Mouse (Mus musculus): ENCODE measurements around the gene Hao2. TPM values are rescaled to one million over a fixed set of nuclear protein-coding genes. Genes with fewer than 3 reads are reported as not detected.
A peak's percentile ranks its signal among the peaks of the same experiment; 100 is the strongest.

The Hao2 gene
- not detected for total RNA-seq (2021)

DNA sequence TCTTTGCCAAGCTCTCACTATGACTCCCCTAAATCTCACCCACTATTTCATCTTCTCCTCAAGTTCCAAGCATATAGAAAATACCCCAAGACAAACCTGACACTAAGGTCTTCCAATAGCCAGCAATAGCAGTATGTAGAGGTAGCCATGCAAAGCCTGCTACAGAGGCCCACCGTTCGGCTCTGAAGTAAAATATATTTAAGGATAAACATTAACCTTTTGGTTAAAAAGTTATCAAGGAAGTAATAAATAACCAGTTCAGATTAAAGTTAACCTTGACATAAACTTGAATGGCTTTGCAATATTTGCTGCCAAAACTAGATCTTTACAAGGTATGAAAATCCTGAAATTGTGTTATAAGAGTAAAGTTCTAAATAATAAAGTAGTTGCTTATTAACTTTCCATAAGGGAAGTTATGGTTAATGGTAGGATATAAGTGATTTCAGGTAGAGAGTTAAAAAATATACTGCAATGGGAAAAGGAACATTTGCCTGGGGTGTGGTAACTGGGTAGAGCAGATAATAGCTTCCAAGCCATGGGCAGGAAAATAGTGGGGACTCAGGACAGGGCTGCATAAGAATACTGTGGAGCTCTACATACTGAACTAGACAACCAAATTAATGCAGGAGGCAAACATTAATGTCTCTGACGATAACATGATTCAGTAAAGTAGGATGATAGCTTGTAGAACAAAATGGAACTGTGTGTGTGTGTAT, at the start of gene Hao2:
Hao2 (minus strand) TSS at position 183 of the 716 bp plus-strand sequence.
- DNase-seq = no peak

DNA sequence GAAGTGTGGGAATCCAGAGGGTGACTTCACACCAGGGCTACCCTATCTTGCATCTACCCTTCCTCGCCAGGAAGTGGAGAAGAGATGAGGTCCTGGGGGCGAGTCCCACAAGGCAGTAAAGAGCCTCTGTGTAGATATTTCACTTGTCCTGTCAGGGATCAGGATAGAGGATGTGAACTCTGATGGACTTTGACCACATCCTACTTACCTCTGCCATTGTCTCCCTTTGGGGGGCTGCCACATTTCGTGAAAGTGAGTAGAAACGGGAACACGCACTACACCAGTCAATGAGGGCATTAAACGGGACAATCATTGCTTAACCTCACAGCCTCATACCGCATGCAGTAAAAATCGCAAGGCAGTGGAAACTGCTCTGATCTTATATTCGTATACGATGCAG, 48.6 kb upstream of the Hao2 start:
- DNase-seq = no peak

DNA sequence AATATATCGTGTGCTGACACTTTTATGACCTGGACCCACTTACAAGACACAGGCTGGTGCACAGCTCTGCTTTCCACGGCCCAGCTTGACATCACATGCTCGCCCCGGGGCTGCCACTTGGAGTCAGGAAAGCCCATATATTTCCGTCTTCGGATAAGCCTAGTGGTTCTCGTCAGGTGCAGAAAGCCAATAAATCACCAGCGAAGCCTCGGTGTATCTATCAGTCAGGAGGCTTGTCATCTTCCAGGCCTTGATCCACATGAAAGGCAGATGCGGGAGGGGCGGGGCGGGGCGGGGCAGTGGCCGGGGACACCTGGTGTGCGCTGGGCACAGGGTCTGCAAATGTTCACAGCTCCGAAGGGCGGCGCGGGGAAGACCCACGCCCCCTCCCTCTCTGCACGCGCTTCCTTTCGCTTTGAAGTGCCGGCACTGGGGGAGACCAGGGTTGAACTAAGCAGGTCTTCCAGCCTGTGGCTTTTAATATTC, 48.1 kb upstream of the Hao2 start:
- DNase-seq = no peak

DNA sequence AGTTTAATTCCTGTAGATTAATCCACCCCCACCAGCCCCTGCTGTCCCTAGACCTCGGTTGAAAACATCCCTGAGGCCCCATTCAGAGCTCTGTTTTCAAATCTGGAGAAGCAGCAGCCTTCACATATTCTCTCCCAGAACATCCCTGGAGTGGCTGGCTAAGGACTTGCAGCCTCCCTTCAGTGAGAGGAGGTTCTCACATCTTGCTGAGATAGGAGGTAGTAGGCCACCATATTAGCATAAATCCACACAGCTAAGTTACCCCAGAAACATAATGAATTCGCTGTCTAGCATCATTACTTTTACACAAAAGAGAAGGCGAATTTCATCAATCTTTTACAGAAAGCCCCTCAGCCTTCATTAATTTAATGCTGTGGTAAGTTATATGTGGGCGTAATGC, 47.2 kb upstream of the Hao2 start:
- DNase-seq = no peak

DNA sequence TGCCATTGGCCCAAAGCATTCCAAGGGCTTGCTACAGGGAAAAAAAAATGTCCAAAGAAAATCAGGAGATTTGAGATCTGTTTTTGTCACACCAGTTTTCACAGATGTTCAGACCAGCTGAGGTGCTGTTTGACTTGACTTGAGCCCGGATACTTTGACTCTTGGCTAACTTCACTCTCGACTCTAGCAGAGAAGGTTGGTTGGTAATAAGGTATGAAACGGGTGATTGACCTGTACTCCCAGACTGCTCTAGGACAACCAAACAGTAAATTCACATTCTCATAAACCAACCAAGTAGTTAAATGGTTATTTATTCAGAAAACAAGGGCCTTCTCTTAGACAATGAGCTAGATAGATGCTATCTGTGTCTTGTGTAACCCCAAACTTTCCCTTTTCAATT, 43.4 kb upstream of the Hao2 start:
- DNase-seq = no peak

DNA sequence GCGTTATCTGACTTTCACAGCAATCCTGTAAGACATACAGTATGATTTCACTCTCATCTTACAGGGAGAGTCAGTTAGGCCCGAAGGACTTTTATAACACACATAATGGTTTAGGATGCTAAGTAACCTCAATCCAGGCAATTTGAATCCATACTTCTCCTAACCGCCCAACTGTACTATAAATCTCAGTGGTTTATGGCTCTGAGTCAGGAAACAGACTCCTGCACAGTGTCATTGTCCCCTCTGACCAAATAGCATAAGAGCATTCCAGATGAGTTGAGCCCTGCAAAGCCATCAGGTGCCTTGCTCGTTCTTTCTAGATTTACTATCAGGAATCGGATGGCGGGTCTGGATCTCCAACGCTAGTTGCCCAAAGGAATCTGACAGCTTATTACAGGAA, 41.6 kb upstream of the Hao2 start:
- no peak for DNase-seq

DNA sequence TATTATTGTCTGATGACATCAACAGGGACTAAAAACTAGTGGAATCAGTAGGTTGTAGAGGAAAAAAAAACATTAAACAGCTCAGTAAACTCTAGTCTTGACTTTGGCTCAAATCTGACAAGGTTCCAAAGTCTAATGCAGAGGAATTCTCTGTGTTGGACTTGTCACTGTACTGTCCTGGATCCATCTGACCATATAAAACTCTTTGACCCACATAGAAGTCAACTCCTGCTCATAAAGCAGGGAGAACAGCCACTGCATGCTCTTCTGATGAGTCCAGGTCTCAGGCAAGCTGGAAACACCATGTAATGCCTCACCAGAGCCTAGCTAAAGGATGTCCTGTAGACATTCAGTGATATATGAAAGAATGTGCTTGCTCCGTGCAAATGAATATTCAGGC, 41.0 kb upstream of the Hao2 start:
- DNase-seq = no peak

DNA sequence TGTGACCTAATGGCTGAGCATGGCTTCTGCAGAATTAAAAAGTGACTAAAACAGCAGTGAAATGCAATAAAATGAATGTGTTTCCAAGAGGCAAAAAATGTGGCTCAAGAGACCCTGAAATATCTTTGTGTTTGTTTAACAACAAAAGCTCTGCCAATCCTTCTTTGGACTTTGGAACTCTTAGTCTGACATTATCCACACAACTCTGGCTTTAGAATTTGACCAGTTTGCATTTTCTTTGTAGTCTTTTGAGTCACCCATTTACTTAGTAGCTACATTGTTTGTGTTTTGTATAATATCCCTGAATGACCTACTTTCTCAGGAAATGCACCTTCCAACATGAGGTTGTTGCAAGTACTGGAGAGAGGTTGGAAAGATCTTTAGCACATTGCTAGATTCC, 39.4 kb upstream of the Hao2 start:
- no peak for DNase-seq

DNA sequence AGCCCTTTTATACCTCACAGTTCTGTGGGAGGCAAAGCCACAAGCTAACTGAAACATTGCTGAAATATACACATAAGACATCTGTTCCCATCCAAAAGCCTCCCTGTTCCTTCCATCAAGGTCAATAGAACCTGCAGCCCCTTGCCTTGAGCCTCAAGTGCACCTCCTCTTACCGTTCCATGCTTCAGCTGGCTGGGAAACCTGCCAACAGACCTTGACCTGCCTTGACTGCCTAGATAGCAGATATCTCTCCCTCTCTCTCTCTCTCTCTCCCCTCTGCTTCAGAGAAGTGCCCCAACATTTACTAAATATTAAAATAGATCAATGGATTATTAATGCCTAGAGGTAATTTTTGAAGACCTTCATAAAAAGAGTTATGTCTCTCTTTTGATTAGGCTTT, 38.8 kb upstream of the Hao2 start:
- no peak for DNase-seq

DNA sequence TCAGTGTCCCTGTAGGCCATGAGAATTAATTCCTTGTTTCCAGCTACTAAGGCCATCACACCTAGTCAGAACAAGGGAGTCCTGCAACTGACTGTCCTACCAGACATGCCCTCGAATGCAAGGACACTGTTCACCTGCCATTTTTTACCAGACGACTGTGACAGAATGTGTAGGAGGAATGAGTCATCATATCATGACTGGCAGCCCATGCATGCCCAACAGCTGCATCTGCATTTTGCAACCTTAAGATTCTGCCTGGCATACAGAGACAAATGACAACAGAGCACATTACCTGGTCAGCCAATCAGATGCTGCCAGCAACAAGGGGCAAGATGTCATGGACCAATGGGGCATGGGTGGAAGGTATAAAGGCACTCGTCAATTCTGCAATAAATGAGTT, 27.4 kb upstream of the Hao2 start:
- no peak for DNase-seq

DNA sequence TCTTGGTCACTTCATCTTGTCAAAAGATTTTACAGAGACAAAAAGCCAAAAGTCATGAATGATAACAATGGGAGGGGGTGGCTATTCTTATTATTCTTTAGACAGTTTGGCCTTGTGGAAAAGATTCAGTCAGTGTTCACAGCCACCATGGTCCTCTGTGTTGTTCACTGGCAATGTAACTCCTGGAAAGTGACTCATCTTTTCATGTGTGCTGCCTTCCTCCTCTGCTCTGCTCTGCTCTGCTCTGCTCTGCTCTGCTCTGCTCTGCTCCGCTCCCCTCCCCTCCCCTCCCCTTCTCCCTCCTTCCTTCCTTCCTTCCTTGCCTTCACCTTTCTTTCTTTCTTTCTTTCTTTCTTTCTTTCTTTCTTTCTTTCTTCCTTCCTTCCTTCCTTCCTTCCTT, 24.2 kb upstream of the Hao2 start:
- no peak for DNase-seq

DNA sequence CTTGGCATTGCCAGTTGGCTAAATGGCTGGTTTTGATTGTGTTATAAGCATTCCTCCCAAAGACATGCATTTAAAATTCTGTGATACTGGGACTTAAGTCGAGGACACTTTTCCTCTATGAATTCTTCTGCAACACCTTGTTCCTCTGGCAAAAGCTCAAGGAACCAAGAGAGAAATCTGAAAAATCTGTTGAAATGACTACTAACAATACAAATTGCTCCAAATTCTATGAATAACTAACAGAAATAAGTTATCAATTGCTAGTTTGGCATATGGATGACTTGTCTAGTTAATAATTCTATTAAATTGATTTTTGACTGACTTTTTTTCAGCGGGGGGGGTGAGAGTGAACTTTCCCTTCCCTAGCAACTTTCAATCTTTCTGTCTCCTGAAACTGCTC, 23.8 kb upstream of the Hao2 start:
- DNase-seq = no peak

DNA sequence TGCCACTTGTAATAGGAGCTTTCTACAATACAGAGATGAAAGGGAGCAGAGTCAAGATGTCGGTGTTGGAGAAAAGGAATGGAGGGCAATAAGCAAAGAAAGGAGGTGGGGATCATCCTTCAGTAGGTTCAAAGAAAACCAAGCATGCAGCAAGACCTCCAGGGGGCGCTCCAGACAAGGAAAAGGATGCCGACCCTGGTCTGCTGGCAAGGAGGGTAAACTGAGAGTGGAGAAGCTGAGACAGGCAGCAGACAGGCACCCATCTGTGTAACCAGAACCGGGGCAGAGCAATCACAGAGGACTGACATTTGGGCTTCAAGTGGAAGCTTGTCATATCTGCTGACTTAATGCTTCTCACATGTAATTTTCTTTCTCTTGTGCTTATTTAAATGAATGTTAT, 22.6 kb upstream of the Hao2 start:
- DNase-seq = peak; percentile 69

DNA sequence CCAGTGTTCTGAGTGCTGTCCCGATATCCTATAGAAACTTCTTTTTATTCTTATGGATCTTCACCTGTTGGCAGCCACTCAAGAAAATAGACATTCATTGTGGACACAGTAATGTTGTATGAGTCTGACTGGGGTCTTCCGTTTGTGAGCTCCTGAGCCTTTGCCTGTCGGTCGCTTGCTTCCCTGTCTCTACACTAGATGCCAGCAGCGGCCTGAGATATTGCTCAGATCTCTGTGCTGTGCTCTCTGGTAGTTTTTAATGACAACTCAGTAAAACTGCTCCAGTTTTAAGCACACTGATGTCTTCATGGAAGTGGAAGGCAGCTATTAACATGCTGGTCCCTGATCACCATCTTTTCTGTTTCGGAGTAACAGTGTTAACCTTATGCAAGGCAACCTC, 20.6 kb upstream of the Hao2 start:
- DNase-seq = no peak

DNA sequence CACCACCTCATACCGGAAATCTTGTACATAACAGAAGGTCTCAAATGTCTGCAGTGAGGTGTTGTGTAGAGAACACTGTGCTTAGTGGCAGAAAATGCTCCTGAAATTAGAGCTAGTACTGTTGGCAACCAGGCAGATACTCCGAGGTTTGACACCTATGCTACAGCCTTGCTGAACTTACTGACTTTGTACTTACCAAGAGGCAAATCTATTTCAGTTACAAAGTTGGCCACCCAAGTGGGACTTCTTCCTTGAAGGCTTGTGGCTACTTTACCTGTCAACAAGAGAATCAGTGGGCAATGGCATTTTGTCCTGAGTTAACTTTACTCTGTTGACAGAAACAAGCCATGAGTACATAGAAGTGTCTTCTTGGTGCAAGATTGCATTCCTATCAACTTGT, 4.6 kb upstream of the Hao2 start:
- no peak for DNase-seq

DNA sequence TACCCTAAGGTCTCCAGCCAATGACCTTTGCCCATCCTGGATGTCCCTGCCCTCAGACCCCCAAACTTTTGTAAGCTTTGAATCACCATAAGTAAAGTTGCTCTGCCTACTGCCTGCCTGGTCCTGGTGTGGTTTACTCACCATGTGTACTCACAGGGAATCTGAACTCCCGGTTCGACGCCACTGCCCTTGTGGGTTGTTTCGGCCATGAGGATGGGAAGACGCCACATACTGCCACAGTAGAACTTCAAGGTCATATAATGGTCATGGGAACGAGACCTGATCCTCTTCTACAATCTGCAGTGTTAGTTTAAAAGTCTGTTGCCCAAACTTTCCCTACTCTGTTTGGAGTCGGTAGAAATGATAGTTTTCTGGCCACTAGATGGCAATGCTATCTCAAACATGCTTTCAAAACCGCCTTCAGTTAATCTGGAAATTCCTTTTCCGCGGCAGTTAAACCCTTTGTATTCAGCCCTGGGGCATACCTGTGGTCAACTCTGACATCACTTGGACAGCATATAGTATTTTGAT, 2.1 kb upstream of the Hao2 start:
- peak; percentile 4 for DNase-seq

DNA sequence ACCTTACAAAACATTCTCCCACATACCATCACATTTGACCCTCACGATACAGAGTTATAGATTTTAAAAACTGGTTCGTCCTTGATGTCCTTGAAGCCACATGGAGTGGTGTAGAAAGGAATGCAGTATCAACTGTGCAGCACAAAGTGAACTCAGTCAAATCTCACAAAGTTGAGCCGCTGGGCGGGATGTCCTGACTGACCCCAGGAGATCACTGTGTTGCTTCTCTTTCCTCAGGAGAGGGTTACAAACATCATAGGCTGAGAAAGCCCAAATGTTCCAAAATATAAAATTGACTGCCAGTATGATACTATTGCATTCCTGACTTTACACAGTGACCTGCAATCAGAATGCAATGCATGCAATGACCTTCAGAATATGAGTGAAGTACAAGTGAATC, 2.6 kb downstream of the Hao2 start:
- DNase-seq = no peak

DNA sequence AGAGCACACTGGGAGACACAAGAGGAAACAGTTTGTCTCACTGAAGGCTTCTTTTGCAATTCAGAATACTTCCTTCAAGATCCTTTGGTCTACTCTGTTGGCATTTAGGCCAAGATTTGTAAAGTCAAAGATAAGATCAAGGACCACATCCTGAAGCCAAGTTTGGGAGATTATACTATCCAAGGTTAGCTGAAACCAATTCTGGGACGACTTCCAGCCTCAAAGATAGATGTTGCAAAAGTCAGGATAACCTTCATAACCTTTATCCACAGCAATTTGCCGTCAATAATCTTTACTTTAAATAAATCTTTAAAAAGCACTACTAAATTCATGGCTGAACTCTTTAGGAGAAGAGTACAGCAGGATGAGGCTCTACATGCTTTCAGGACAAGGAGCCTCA, 4.8 kb downstream of the Hao2 start:
- DNase-seq = no peak

DNA sequence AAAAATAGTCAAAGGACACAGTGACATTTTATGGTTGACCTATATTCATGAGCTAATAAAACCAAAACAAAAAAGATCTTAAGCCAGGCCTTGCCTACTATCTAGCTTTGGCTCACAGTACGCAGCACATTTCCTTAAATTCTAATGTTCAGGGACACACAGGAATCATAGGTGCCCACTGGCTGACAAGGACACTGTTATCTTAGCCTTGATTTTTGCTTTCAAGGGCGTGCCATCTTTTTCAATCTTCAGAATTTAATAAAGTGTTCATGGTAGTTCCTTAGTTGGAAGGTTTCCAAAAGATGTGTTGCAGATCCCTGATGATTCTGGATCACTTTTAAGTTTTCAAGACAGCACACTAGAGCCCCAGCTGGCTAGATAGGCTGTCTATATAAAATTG, 12.2 kb downstream of the Hao2 start:
- no peak for DNase-seq

DNA sequence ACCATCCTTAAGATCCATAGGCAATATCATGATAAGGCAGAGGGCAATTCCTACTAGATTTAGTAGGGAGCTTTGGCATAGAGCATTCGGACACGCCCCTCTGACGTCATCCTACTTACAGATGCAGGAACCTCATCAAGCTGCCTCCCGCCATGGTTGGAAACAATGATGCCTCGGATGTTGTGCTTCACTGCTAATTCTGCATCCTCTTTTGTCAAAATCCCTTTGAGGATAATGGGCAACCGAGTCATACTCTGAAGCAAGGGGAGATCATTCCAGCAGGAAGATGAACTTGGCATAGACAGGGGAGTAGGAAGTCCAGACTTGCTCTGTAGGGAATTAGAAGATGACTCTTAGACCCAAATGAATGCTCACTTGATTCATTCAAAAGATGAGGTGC, 12.8 kb downstream of the Hao2 start:
- no peak for DNase-seq

DNA sequence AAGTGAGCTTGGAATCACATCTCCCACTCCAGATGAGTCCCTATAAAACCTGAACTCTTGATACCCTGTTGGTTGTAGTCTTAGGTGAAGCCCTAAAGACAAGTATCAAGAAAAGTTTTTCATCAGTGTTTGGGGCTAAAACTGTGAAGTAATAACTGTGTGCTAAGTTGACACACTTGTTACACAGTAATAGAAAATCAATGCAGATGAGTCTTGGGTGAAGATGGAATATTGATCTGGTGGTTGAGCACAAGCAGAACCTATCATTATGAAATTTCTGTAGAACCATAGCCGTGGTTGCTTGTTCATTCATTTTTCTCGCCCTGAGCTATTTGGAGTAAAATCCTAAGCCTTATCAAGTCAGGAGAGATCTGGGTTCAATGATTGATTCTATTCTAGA, 24.8 kb downstream of the Hao2 start:
- DNase-seq = no peak

DNA sequence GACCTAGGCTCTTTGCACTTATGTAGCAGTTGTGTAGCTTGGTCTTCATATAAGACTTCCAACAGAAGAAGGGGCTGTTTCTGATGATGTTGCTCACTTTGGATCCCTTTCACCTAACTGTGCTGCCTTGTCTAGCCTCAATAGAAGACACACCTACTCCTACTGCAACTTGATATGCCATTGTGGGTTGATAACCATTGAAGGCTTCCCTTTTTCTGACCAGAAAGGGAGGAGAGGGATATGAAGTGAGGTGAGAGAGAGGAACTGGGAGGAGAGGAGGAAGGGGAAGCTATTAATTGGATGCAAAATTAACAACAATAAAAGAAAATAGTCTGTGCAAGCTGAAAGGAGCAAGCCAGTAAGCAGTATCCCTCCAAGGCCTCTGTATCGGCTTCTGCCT, 30.2 kb downstream of the Hao2 start:
- no peak for DNase-seq

DNA sequence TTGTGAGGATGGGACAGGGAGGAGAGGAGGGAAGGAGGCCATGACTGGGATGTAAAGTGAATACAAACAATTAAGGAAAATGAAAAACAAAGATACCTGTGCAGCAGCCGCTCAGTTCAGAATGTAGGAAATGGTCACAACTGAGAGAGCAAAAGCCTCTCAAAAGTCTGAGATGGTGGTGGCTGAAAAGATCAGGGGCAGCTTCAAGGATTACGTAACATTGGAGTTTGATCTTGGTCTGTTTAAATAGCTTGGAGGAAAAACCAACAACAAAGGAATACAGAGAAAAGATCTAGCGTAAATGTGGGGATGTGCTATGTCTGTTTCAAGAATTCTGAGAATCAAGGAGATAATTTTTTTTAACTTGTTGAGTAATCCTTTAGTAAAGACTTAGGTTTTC, 33.5 kb downstream of the Hao2 start, which contains the start of gene Hsd3b1:
Hsd3b1 (minus strand) TSS at position 219 of the 400 bp plus-strand sequence.
- DNase-seq = no peak

DNA sequence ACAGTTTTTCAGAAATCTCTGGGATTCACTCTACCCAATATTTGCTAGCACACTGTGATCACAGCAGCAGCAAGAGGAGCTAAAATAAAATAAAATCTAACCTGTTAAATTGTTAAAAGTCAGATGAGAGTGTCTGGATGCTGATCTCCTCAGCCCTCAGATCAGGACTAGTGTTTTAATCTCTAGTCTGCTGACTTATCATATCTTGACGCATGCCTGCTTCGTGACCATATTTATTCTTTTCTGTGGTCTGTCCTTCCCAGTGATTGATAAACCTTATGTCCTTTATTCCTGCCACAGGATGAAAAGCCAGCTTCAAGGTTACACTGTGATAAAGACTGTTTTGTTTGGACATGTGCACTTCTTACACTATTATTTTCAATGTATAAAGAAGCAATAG, 35.0 kb downstream of the Hao2 start:
- DNase-seq = no peak

DNA sequence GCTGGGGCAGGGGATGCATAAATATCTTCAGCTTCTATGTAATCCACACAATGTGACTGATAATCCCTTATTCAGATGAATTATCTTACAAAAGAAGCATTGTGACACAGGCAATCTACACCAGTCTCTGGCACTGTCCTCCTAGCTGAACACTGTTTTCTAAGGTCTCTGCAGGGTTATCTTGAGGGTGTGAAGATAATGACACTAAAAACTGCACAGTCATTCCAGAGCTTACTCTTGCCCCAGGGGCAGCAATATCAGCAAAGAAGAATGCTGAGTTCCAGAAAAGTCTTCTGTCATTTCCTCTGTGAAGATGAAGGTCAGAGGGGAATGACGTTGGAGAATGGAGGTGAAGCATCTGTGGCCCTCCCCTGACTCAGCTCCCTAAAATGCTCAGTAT, 36.1 kb downstream of the Hao2 start:
- no peak for DNase-seq

Measured in heart, postnatal 4 days (tissue).